Mouse (Mus musculus) intestine, embryonic 15.5 days (tissue): ENCODE data around the gene Kctd21. TPM values are rescaled to one million over a fixed set of nuclear protein-coding genes. Genes with fewer than 3 reads are reported as not detected.

Experiments
- ATAC-seq: fragments of 200-750 bp; cut with Nextera tagmentation; 2 replicates; pipeline ENCODE4 v1.8.0; 2017; ENCODE audit warnings: moderate TSS enrichment, moderate library complexity
- H3K27ac ChIP-seq: fragments of 300-500 bp; sonication (generic); 2 replicates; pipeline ENCODE4 v1.5.1; 2015; ENCODE audit warnings: mild to moderate bottlenecking, inconsistent platforms
- H3K27me3 ChIP-seq: fragments of 300-500 bp; sonication (generic); replicated peaks from 2 replicates; pipeline ENCODE4 v1.6.1; 2015; ENCODE audit warnings: inconsistent platforms
- H3K36me3 ChIP-seq: fragments of 300-500 bp; sonication (generic); 2 replicates; pipeline ENCODE4 v1.6.1; 2015; ENCODE audit warnings: inconsistent platforms
- H3K4me1 ChIP-seq: fragments of 300-500 bp; sonication (generic); replicated peaks from 2 replicates; pipeline ENCODE4 v1.6.1; 2015; ENCODE audit warnings: inconsistent platforms
- H3K4me2 ChIP-seq: fragments of 300-500 bp; sonication (generic); replicated peaks from 2 replicates; pipeline ENCODE4 v1.6.1; 2015; ENCODE audit warnings: mild to moderate bottlenecking, inconsistent platforms
- H3K4me3 ChIP-seq: fragments of 300-500 bp; sonication (generic); replicated peaks from 2 replicates; pipeline ENCODE4 v1.5.1; 2015; ENCODE audit warnings: inconsistent platforms
- H3K9ac ChIP-seq: fragments of 300-500 bp; sonication (generic); 2 replicates; pipeline ENCODE4 v1.6.1; 2015; ENCODE audit warnings: inconsistent platforms
- H3K9me3 ChIP-seq: fragments of 300-500 bp; sonication (generic); 2 replicates; pipeline ENCODE4 v1.6.1; 2016; ENCODE audit warnings: inconsistent platforms
- WGBS: fragments of 180-500 bp; shearing (Covaris S2); methylation state at CpG from one replicate; pipeline ENCODE4 v1.1.7; 2015; 5-methylcytosine and 5-hydroxymethylcytosine counted together
- polyA plus RNA-seq: library from polyadenylated mRNA; unstranded; fragments of >200 nt; fragmentation: Nextera tagmentation; extraction: Ambion mirVana; gene quantifications from 2 replicates; pipeline ENCODE4 v1.2.1, GENCODE M21; 2015

The Kctd21 gene
- 3.3 and 3.6 TPM in 2 replicates for polyA plus RNA-seq

GRCm38 (mm10) chr7:97331726-97332666, at the start of gene Kctd21, which contains the start of gene Usp35:
TSS of gene Kctd21 (plus strand) at chr7:97332327.
TSS of gene Usp35 (minus strand) at chr7:97332020.
- ATAC-seq, result peak; percentile 99
- Histone ChIP-seq H3K36me3 (no peaks in the 10 kb centered on the region), H3K4me1 (peaks cover 20% of the 10 kb centered on the region), H3K4me3 (peak within 1 kb of the TSS; percentile 88), H3K4me2 (peak within 1 kb of the TSS; percentile 68), H3K9me3 (no peaks in the 10 kb centered on the region), H3K9ac (peak within 1 kb of the TSS; percentile 69), H3K27me3 (no peaks in the 10 kb centered on the region), H3K27ac (no peak within 1 kb of the TSS)
- WGBS, result under 1% methylated on average over 67 of the region's 68 CpGs

GRCm38 (mm10) chr7:97296986-97297385, 35.1 kb upstream of the Kctd21 start:
- H3K9me3 ChIP-seq, result no peaks in the 10 kb centered on the region
- 48% methylated on average over 2 of the region's 2 CpGs for WGBS
- H3K4me1 ChIP-seq, result no peaks in the 10 kb centered on the region
- no peaks in the 10 kb centered on the region for H3K27me3 ChIP-seq
- no peak overlapping the region for H3K4me2 ChIP-seq
- H3K27ac ChIP-seq, result no peak overlapping the region
- H3K36me3 ChIP-seq, result no peaks in the 10 kb centered on the region
- no peak overlapping the region for H3K4me3 ChIP-seq
- ATAC-seq, result no peak
- no peak overlapping the region for H3K9ac ChIP-seq

- H3K4me2 ChIP-seq, result no peak overlapping the region
- no peak overlapping the region for H3K4me3 ChIP-seq
- peak; percentile 28 for ATAC-seq
- no peaks in the 10 kb centered on the region for H3K27me3 ChIP-seq
- no peaks in the 10 kb centered on the region for H3K9me3 ChIP-seq
- no peak overlapping the region for H3K9ac ChIP-seq
- WGBS, result 0% methylated on average over 2 of the region's 2 CpGs
- no peaks in the 10 kb centered on the region for H3K4me1 ChIP-seq
- no peaks in the 10 kb centered on the region for H3K36me3 ChIP-seq
- H3K27ac ChIP-seq, result no peak overlapping the region
Observed at GRCm38 (mm10) chr7:97297466-97297865, 34.7 kb upstream of the Kctd21 start.

GRCm38 (mm10) chr7:97298279-97298678, 33.8 kb upstream of the Kctd21 start:
- H3K27me3 ChIP-seq, result no peaks in the 10 kb centered on the region
- no peaks in the 10 kb centered on the region for H3K9me3 ChIP-seq
- 95% methylated on average over 2 of the region's 2 CpGs for WGBS
- peaks cover 2% of the 10 kb centered on the region; the same call in 1 of the 2 replicates for H3K36me3 ChIP-seq
- no peaks in the 10 kb centered on the region for H3K4me1 ChIP-seq
- H3K9ac ChIP-seq, result no peak overlapping the region
- no peak for ATAC-seq
- no peak overlapping the region for H3K4me2 ChIP-seq
- H3K4me3 ChIP-seq, result no peak overlapping the region
- no peak overlapping the region for H3K27ac ChIP-seq

- Histone ChIP-seq H3K4me2 (no peak overlapping the region), H3K27me3 (no peaks in the 10 kb centered on the region), H3K9me3 (no peaks in the 10 kb centered on the region), H3K4me3 (no peak overlapping the region), H3K9ac (no peak overlapping the region), H3K4me1 (no peaks in the 10 kb centered on the region), H3K27ac (no peak overlapping the region), H3K36me3 (peaks cover 2% of the 10 kb centered on the region; the same call in 1 of the 2 replicates)
- ATAC-seq, result no peak
- WGBS, result 81% methylated on average over 6 of the region's 6 CpGs
Observed at GRCm38 (mm10) chr7:97298943-97299342, 33.2 kb upstream of the Kctd21 start.

GRCm38 (mm10) chr7:97300914-97301313, 31.2 kb upstream of the Kctd21 start:
- WGBS, result 88% methylated on average over 2 of the region's 2 CpGs
- no peak for ATAC-seq
- Histone ChIP-seq H3K27ac (no peak overlapping the region), H3K4me1 (no peaks in the 10 kb centered on the region), H3K9me3 (no peaks in the 10 kb centered on the region), H3K4me2 (no peak overlapping the region), H3K36me3 (peaks cover 6% of the 10 kb centered on the region), H3K4me3 (no peak overlapping the region), H3K9ac (no peak overlapping the region), H3K27me3 (no peaks in the 10 kb centered on the region)

- H3K9ac ChIP-seq, result no peak overlapping the region
- no peak overlapping the region for H3K27ac ChIP-seq
- H3K4me2 ChIP-seq, result no peak overlapping the region
- H3K27me3 ChIP-seq, result no peaks in the 10 kb centered on the region
- WGBS, result 87% methylated on average over 8 of the region's 8 CpGs
- ATAC-seq, result no peak
- no peaks in the 10 kb centered on the region for H3K9me3 ChIP-seq
- H3K36me3 ChIP-seq, result peaks cover 6% of the 10 kb centered on the region
- no peaks in the 10 kb centered on the region for H3K4me1 ChIP-seq
- no peak overlapping the region for H3K4me3 ChIP-seq
Observed at GRCm38 (mm10) chr7:97301321-97301720, 30.8 kb upstream of the Kctd21 start.

- Histone ChIP-seq H3K4me2 (no peak overlapping the region), H3K27ac (no peak overlapping the region), H3K4me3 (no peak overlapping the region), H3K9me3 (no peaks in the 10 kb centered on the region), H3K4me1 (no peaks in the 10 kb centered on the region), H3K27me3 (no peaks in the 10 kb centered on the region), H3K9ac (no peak overlapping the region), H3K36me3 (peaks cover 6% of the 10 kb centered on the region)
- WGBS, result 83% methylated on average over 4 of the region's 4 CpGs
- ATAC-seq, result no peak
Observed at GRCm38 (mm10) chr7:97302261-97302660, 29.9 kb upstream of the Kctd21 start.

GRCm38 (mm10) chr7:97302876-97303275, 29.3 kb upstream of the Kctd21 start:
- Histone ChIP-seq H3K4me1 (no peaks in the 10 kb centered on the region), H3K36me3 (peaks cover 6% of the 10 kb centered on the region), H3K4me3 (no peak overlapping the region), H3K27me3 (no peaks in the 10 kb centered on the region), H3K27ac (no peak overlapping the region), H3K4me2 (no peak overlapping the region), H3K9me3 (no peaks in the 10 kb centered on the region), H3K9ac (no peak overlapping the region)
- 83% methylated on average over 4 of the region's 4 CpGs for WGBS
- ATAC-seq, result no peak

- Histone ChIP-seq H3K27ac (no peak overlapping the region), H3K9ac (no peak overlapping the region), H3K36me3 (peaks cover 10% of the 10 kb centered on the region), H3K9me3 (no peaks in the 10 kb centered on the region), H3K4me2 (no peak overlapping the region), H3K4me3 (no peak overlapping the region), H3K27me3 (no peaks in the 10 kb centered on the region), H3K4me1 (no peaks in the 10 kb centered on the region)
- no peak for ATAC-seq
- WGBS, result 78% methylated on average over 2 of the region's 2 CpGs
Observed at GRCm38 (mm10) chr7:97303614-97304013, 28.5 kb upstream of the Kctd21 start.

- no peaks in the 10 kb centered on the region for H3K9me3 ChIP-seq
- H3K4me2 ChIP-seq, result no peak overlapping the region
- no peak overlapping the region for H3K9ac ChIP-seq
- no peaks in the 10 kb centered on the region for H3K4me1 ChIP-seq
- H3K27ac ChIP-seq, result no peak overlapping the region
- no peak for ATAC-seq
- H3K36me3 ChIP-seq, result peaks cover 13% of the 10 kb centered on the region
- H3K4me3 ChIP-seq, result no peak overlapping the region
- H3K27me3 ChIP-seq, result no peaks in the 10 kb centered on the region
Observed at GRCm38 (mm10) chr7:97304471-97304870, 27.7 kb upstream of the Kctd21 start.

GRCm38 (mm10) chr7:97305206-97305605, 26.9 kb upstream of the Kctd21 start:
- Histone ChIP-seq H3K9me3 (no peaks in the 10 kb centered on the region), H3K4me1 (no peaks in the 10 kb centered on the region), H3K36me3 (peaks cover 13% of the 10 kb centered on the region), H3K27ac (no peak overlapping the region), H3K27me3 (no peaks in the 10 kb centered on the region), H3K4me2 (no peak overlapping the region), H3K9ac (no peak overlapping the region), H3K4me3 (no peak overlapping the region)
- no peak for ATAC-seq
- WGBS, result 79% methylated on average over 4 of the region's 4 CpGs

- Histone ChIP-seq H3K4me3 (no peak overlapping the region), H3K4me2 (no peak overlapping the region), H3K27ac (no peak overlapping the region), H3K4me1 (no peaks in the 10 kb centered on the region), H3K36me3 (peaks cover 13% of the 10 kb centered on the region), H3K27me3 (no peaks in the 10 kb centered on the region), H3K9ac (no peak overlapping the region), H3K9me3 (no peaks in the 10 kb centered on the region)
- ATAC-seq, result no peak
- WGBS, result 98% methylated on average over 2 of the region's 2 CpGs
Observed at GRCm38 (mm10) chr7:97306813-97307212, 25.3 kb upstream of the Kctd21 start.
